Mouse (Mus musculus) hindbrain, embryonic 14.5 days (tissue): Measurements from ENCODE around the gene Fam131a. TPM values are rescaled to one million over a fixed set of nuclear protein-coding genes. Genes with fewer than 3 reads are reported as not detected.

ENCODE experiments used
- ATAC-seq: fragments of 200-750 bp; cut with Nextera tagmentation; 2 replicates; pipeline ENCODE4 v1.8.0; 2017; ENCODE audit warnings: moderate number of reproducible peaks, mild to moderate bottlenecking, moderate TSS enrichment, moderate library complexity; ENCODE audit not compliant: low FRiP score
- DNase-seq: peaks from one replicate; pipeline ENCODE4 v3.0.0-alpha.2; 2015; ENCODE audit warnings: low spot score
- H3K27ac ChIP-seq: fragments of 300-500 bp; sonication (generic); 2 replicates; pipeline ENCODE4 v1.5.1; 2014; ENCODE audit warnings: mild to moderate bottlenecking, moderate library complexity
- H3K27me3 ChIP-seq: fragments of 300-500 bp; sonication (generic); 2 replicates; pipeline ENCODE4 v1.6.1; 2014; ENCODE audit warnings: mild to moderate bottlenecking, low read length, mixed read lengths; ENCODE audit not compliant: control insufficient read depth, insufficient read depth
- H3K36me3 ChIP-seq: fragments of 300-500 bp; sonication (generic); replicated peaks from 2 replicates; pipeline ENCODE4 v1.6.1; 2014; ENCODE audit not compliant: control insufficient read depth, insufficient read depth
- H3K4me1 ChIP-seq: fragments of 300-500 bp; sonication (generic); replicated peaks from 2 replicates; pipeline ENCODE4 v1.6.1; 2014; ENCODE audit warnings: antibody characterized with exemption, low read length, mixed read lengths; ENCODE audit not compliant: control insufficient read depth, insufficient read depth
- H3K4me2 ChIP-seq: fragments of 300-500 bp; sonication (generic); replicated peaks from 2 replicates; pipeline ENCODE4 v1.6.1; 2014; ENCODE audit warnings: mild to moderate bottlenecking, moderate library complexity
- H3K4me3 ChIP-seq: fragments of 300-500 bp; sonication (generic); replicated peaks from 2 replicates; pipeline ENCODE4 v1.5.1; 2014; ENCODE audit warnings: mild to moderate bottlenecking, low read length
- H3K9ac ChIP-seq: fragments of 300-500 bp; sonication (generic); 2 replicates; pipeline ENCODE4 v1.6.1; 2014
- H3K9me3 ChIP-seq: fragments of 300-500 bp; sonication (generic); 2 replicates; pipeline ENCODE4 v1.6.1; 2016; ENCODE audit warnings: low read length; ENCODE audit not compliant: control insufficient read depth
- WGBS: fragments of 180-500 bp; shearing (Covaris S2); extraction: QIAGEN DNeasy Blood & Tissue Kit; methylation state at CpG from one replicate; pipeline ENCODE4 v1.1.7; 2014; 5-methylcytosine and 5-hydroxymethylcytosine counted together
- polyA plus RNA-seq: library from polyadenylated mRNA; unstranded; fragments of >200 nt; fragmentation: Nextera tagmentation; extraction: Ambion mirVana; gene quantifications from 2 replicates; pipeline ENCODE4 v1.2.1, GENCODE M21; 2014

The Fam131a gene
- polyA plus RNA-seq, 1 experiment from 2014 or later, result 41.8 TPM

- H3K27me3 ChIP-seq, result no peaks in the 10 kb centered on the region
- H3K4me3 ChIP-seq, result peak overlapping the region; percentile 98
- H3K9me3 ChIP-seq, result no peaks in the 10 kb centered on the region
- DNase-seq, result peak; percentile 92
- H3K36me3 ChIP-seq, result peaks cover 29% of the 10 kb centered on the region
- 1% methylated on average over 32 of the region's 38 CpGs for WGBS
- H3K4me2 ChIP-seq, result peak overlapping the region; percentile 97
- H3K4me1 ChIP-seq, result peaks cover 18% of the 10 kb centered on the region
- ATAC-seq, result peak; percentile 97
- H3K9ac ChIP-seq, result peak overlapping the region; percentile 95
- H3K27ac ChIP-seq, result peak overlapping the region; percentile 86
These were observed 20.5 kb upstream of the Fam131a start for GRCm38 (mm10) chr16:20672500-20672902.

GRCm38 (mm10) chr16:20672965-20673705, 19.9 kb upstream of the Fam131a start:
- under 1% methylated on average over 47 of the region's 78 CpGs for WGBS

GRCm38 (mm10) chr16:20673706-20674303, 19.2 kb upstream of the Fam131a start:
- DNase-seq, result no peak
- WGBS, result 11% methylated on average over 14 of the region's 14 CpGs

More at GRCm38 (mm10) chr16:20672965-20673705, 19.9 kb upstream of the Fam131a start:
- Histone ChIP-seq H3K36me3 (peaks cover 35% of the 10 kb centered on the region), H3K9me3 (no peaks in the 10 kb centered on the region), H3K27me3 (no peaks in the 10 kb centered on the region), H3K4me3 (peak overlapping the region; percentile 98), H3K4me2 (peak overlapping the region; percentile 97), H3K9ac (peak overlapping the region; percentile 95), H3K27ac (peak overlapping the region; percentile 86), H3K4me1 (peaks cover 18% of the 10 kb centered on the region)
- peak; percentile 87 for ATAC-seq
- no peak for DNase-seq

GRCm38 (mm10) chr16:20675213-20675612, 17.8 kb upstream of the Fam131a start:
- no peak overlapping the region for H3K9ac ChIP-seq
- H3K27me3 ChIP-seq, result no peaks in the 10 kb centered on the region
- peaks cover 56% of the 10 kb centered on the region for H3K36me3 ChIP-seq
- peaks cover 18% of the 10 kb centered on the region for H3K4me1 ChIP-seq
- 95% methylated on average over 6 of the region's 6 CpGs for WGBS
- H3K4me3 ChIP-seq, result no peak overlapping the region
- H3K4me2 ChIP-seq, result no peak overlapping the region
- H3K27ac ChIP-seq, result no peak overlapping the region
- ATAC-seq (no peak), DNase-seq (no peak)
- no peaks in the 10 kb centered on the region for H3K9me3 ChIP-seq

More at GRCm38 (mm10) chr16:20673706-20674303, 19.2 kb upstream of the Fam131a start:
- Histone ChIP-seq H3K4me2 (peak overlapping the region; percentile 97), H3K27me3 (no peaks in the 10 kb centered on the region), H3K36me3 (peaks cover 42% of the 10 kb centered on the region), H3K27ac (peak overlapping the region; percentile 86; the same call in 1 of the 2 replicates), H3K4me1 (peaks cover 18% of the 10 kb centered on the region), H3K4me3 (peak overlapping the region; percentile 98), H3K9ac (peak overlapping the region; percentile 95), H3K9me3 (no peaks in the 10 kb centered on the region)
- ATAC-seq, result no peak

GRCm38 (mm10) chr16:20676702-20677101, 16.3 kb upstream of the Fam131a start:
- WGBS, result 86% methylated on average over 4 of the region's 4 CpGs
- Histone ChIP-seq H3K27me3 (no peaks in the 10 kb centered on the region), H3K9me3 (no peaks in the 10 kb centered on the region), H3K9ac (no peak overlapping the region), H3K4me1 (peaks cover 18% of the 10 kb centered on the region), H3K27ac (no peak overlapping the region), H3K4me2 (no peak overlapping the region), H3K4me3 (no peak overlapping the region), H3K36me3 (peaks cover 70% of the 10 kb centered on the region)
- ATAC-seq (no peak), DNase-seq (no peak)

- H3K9ac ChIP-seq, result no peak overlapping the region
- no peak overlapping the region for H3K27ac ChIP-seq
- no peak overlapping the region for H3K4me2 ChIP-seq
- H3K36me3 ChIP-seq, result peaks cover 77% of the 10 kb centered on the region
- H3K9me3 ChIP-seq, result no peaks in the 10 kb centered on the region
- no peak for ATAC-seq
- H3K4me1 ChIP-seq, result peaks cover 15% of the 10 kb centered on the region
- no peak overlapping the region for H3K4me3 ChIP-seq
- H3K27me3 ChIP-seq, result no peaks in the 10 kb centered on the region
- WGBS, result 86% methylated on average over 5 of the region's 5 CpGs
- DNase-seq, result no peak
These were observed 15.7 kb upstream of the Fam131a start for GRCm38 (mm10) chr16:20677380-20677779.

- Histone ChIP-seq H3K9ac (no peak overlapping the region), H3K27ac (no peak overlapping the region), H3K36me3 (peaks cover 85% of the 10 kb centered on the region), H3K4me1 (peaks cover 15% of the 10 kb centered on the region), H3K4me2 (no peak overlapping the region), H3K27me3 (no peaks in the 10 kb centered on the region), H3K9me3 (no peaks in the 10 kb centered on the region), H3K4me3 (no peak overlapping the region)
- DNase-seq (no peak), ATAC-seq (no peak)
- WGBS, result 68% methylated on average over 10 of the region's 10 CpGs
These were observed 14.9 kb upstream of the Fam131a start for GRCm38 (mm10) chr16:20677974-20678675.

- Histone ChIP-seq H3K4me1 (peaks cover 25% of the 10 kb centered on the region), H3K4me2 (no peak overlapping the region), H3K27ac (no peak overlapping the region), H3K4me3 (no peak overlapping the region), H3K36me3 (peaks cover 69% of the 10 kb centered on the region), H3K9ac (no peak overlapping the region), H3K27me3 (no peaks in the 10 kb centered on the region), H3K9me3 (no peaks in the 10 kb centered on the region)
- no peak for ATAC-seq
- no peak for DNase-seq
- 92% methylated on average over 3 of the region's 3 CpGs for WGBS
These were observed 2.3 kb upstream of the Fam131a start for GRCm38 (mm10) chr16:20690774-20691173.

- H3K27me3 ChIP-seq, result no peaks in the 10 kb centered on the region
- H3K9me3 ChIP-seq, result no peaks in the 10 kb centered on the region
- H3K36me3 ChIP-seq, result peaks cover 61% of the 10 kb centered on the region
- H3K4me1 ChIP-seq, result peaks cover 33% of the 10 kb centered on the region
- 82% methylated on average over 1 of the region's 1 CpGs for WGBS
- no peak overlapping the region for H3K9ac ChIP-seq
- ATAC-seq (no peak), DNase-seq (no peak)
- H3K4me2 ChIP-seq, result no peak overlapping the region
- H3K27ac ChIP-seq, result no peak overlapping the region
- no peak overlapping the region for H3K4me3 ChIP-seq
These were observed 1.4 kb upstream of the Fam131a start for GRCm38 (mm10) chr16:20691617-20692016.
